Mouse (Mus musculus) limb, embryonic 12.5 days (tissue): Measurements from ENCODE around the gene Bco2. TPM values are rescaled to one million over a fixed set of nuclear protein-coding genes. Genes with fewer than 3 reads are reported as not detected.

Experiments
- ATAC-seq: fragments of 200-750 bp; cut with Nextera tagmentation; 2 replicates; pipeline ENCODE4 v1.8.0; 2017; ENCODE audit warnings: low read depth, moderate TSS enrichment; ENCODE audit not compliant: insufficient number of reproducible peaks, insufficient read depth, low FRiP score, low TSS enrichment
- H3K27ac ChIP-seq: fragments of 300-500 bp; sonication (generic); 2 replicates; pipeline ENCODE4 v1.5.1; 2016; ENCODE audit warnings: mild to moderate bottlenecking, moderate library complexity
- H3K27me3 ChIP-seq: fragments of 300-500 bp; sonication (generic); 2 replicates; pipeline ENCODE4 v1.6.1; 2016; ENCODE audit warnings: mild to moderate bottlenecking, moderate library complexity
- H3K36me3 ChIP-seq: fragments of 300-500 bp; sonication (generic); 2 replicates; pipeline ENCODE4 v1.6.1; 2016; ENCODE audit warnings: mild to moderate bottlenecking, moderate library complexity
- H3K4me1 ChIP-seq: fragments of 300-500 bp; sonication (generic); replicated peaks from 2 replicates; pipeline ENCODE4 v1.6.1; 2016
- H3K4me2 ChIP-seq: fragments of 300-500 bp; sonication (generic); 2 replicates; pipeline ENCODE4 v1.6.1; 2016; ENCODE audit warnings: mild to moderate bottlenecking, moderate library complexity
- H3K4me3 ChIP-seq: fragments of 300-500 bp; sonication (generic); replicated peaks from 2 replicates; pipeline ENCODE4 v1.5.1; 2016; ENCODE audit warnings: mild to moderate bottlenecking
- H3K9ac ChIP-seq: fragments of 300-500 bp; sonication (generic); replicated peaks from 2 replicates; pipeline ENCODE4 v1.6.1; 2016; ENCODE audit warnings: mild to moderate bottlenecking, moderate library complexity
- H3K9me3 ChIP-seq: fragments of 300-500 bp; sonication (generic); 2 replicates; pipeline ENCODE4 v1.6.1; 2016; ENCODE audit warnings: mild to moderate bottlenecking, moderate library complexity
- WGBS: fragments of 180-500 bp; shearing (Covaris S2); methylation state at CpG from one replicate; pipeline ENCODE4 v1.1.7; 2016; 5-methylcytosine and 5-hydroxymethylcytosine counted together
- polyA plus RNA-seq: library from polyadenylated mRNA; unstranded; fragments of >200 nt; fragmentation: Nextera tagmentation; extraction: Ambion mirVana; gene quantifications from 2 replicates; pipeline ENCODE4 v1.2.1, GENCODE M21; 2016

The Bco2 gene
- polyA plus RNA-seq, 1 experiment from 2014 or later, result 0.63 TPM

GRCm38 (mm10) chr9:50561145-50561917 is 6.3 kb upstream of the Bco2 start, which contains the start of gene Tex12:
TSS of gene Tex12 (minus strand) at chr9:50561325.
- H3K4me1 ChIP-seq, result no peaks in the 10 kb centered on the region
- no peaks in the 10 kb centered on the region for H3K9me3 ChIP-seq
- ATAC-seq, result no peak
- no peak within 1 kb of the TSS for H3K9ac ChIP-seq
- no peak within 1 kb of the TSS for H3K4me3 ChIP-seq
- WGBS, result 84% methylated on average over 38 of the region's 38 CpGs
- no peaks in the 10 kb centered on the region for H3K36me3 ChIP-seq
- no peaks in the 10 kb centered on the region for H3K27me3 ChIP-seq
- no peak within 1 kb of the TSS for H3K4me2 ChIP-seq
- H3K27ac ChIP-seq, result no peak within 1 kb of the TSS

GRCm38 (mm10) chr9:50554241-50555093 is 514 bp downstream of the Bco2 start, which contains the start of gene Il18:
TSS of gene Il18 (plus strand) at chr9:50554827.
- ATAC-seq, result no peak
- no peaks in the 10 kb centered on the region for H3K36me3 ChIP-seq
- no peaks in the 10 kb centered on the region for H3K9me3 ChIP-seq
- no peaks in the 10 kb centered on the region for H3K27me3 ChIP-seq
- 32% methylated on average over 12 of the region's 12 CpGs for WGBS
- H3K4me3 ChIP-seq, result no peak within 1 kb of the TSS
- H3K4me1 ChIP-seq, result no peaks in the 10 kb centered on the region
- H3K4me2 ChIP-seq, result peak within 1 kb of the TSS; percentile 17
- 0 out of 2 replicates have a peak within 1 kb of the TSS, but pooled peaks have one; percentile 12 for H3K9ac ChIP-seq
- peak within 1 kb of the TSS; percentile 32; the same call in 1 of the 2 replicates for H3K27ac ChIP-seq

DNA sequence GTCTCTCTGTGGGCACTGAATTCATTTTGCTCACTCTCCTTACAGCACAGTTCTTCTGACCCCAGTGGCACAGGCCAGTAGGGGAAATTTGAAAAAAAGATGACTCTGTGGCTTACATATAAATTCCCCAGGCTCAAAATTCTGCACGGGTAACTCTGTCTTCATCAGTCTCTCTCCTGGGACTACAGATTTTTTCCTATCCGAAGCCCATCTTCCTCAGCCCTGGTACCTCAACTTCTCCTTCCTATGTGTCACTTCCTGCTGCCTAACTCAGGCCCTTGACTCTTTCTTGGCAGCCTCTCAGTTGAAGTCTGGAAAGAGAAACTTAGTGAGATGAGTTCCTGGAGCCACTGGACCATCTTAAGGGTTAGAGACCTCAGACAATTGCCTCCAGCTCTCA is 1.4 kb downstream of the Bco2 start:
- no peak overlapping the region for H3K4me3 ChIP-seq
- no peak overlapping the region for H3K9ac ChIP-seq
- no peak for ATAC-seq
- WGBS, result 90% methylated on average over 2 of the region's 2 CpGs
- H3K27me3 ChIP-seq, result no peaks in the 10 kb centered on the region
- no peak overlapping the region for H3K4me2 ChIP-seq
- no peaks in the 10 kb centered on the region for H3K36me3 ChIP-seq
- H3K27ac ChIP-seq, result no peak overlapping the region
- H3K9me3 ChIP-seq, result no peaks in the 10 kb centered on the region
- H3K4me1 ChIP-seq, result no peaks in the 10 kb centered on the region

DNA sequence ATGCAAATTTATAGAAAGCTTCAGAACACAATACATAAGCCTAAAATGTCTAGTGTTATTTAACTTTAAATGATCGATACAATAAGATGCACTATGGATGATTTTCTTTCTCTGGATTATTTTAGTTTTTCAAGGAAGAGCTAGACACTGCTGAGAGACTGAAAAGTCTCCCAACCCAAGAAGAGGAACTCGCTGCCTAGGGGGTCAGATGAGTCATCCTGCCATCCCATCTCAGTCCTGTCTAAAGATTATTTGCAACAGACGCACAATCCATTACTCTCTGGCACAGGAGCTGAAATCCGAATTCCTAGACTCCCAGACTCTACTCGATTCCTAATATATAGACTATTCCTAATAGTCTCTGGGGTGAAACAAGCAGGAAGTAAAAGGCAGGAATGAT is 2.8 kb downstream of the Bco2 start:
- no peak overlapping the region for H3K4me3 ChIP-seq
- no peaks in the 10 kb centered on the region for H3K9me3 ChIP-seq
- H3K36me3 ChIP-seq, result no peaks in the 10 kb centered on the region
- no peak overlapping the region for H3K4me2 ChIP-seq
- no peaks in the 10 kb centered on the region for H3K27me3 ChIP-seq
- no peak overlapping the region for H3K27ac ChIP-seq
- H3K9ac ChIP-seq, result no peak overlapping the region
- H3K4me1 ChIP-seq, result no peaks in the 10 kb centered on the region
- ATAC-seq, result no peak
- WGBS, result 75% methylated on average over 5 of the region's 5 CpGs

- no peak for ATAC-seq
- H3K36me3 ChIP-seq, result no peaks in the 10 kb centered on the region
- H3K4me1 ChIP-seq, result no peaks in the 10 kb centered on the region
- H3K4me3 ChIP-seq, result no peak overlapping the region
- H3K27ac ChIP-seq, result no peak overlapping the region
- no peak overlapping the region for H3K4me2 ChIP-seq
- H3K27me3 ChIP-seq, result no peaks in the 10 kb centered on the region
- 82% methylated on average over 4 of the region's 4 CpGs for WGBS
- no peaks in the 10 kb centered on the region for H3K9me3 ChIP-seq
- H3K9ac ChIP-seq, result no peak overlapping the region
These were observed 6.0 kb downstream of the Bco2 start for GRCm38 (mm10) chr9:50548936-50549335.

- H3K4me1 ChIP-seq, result no peaks in the 10 kb centered on the region
- no peak overlapping the region for H3K27ac ChIP-seq
- no peaks in the 10 kb centered on the region for H3K36me3 ChIP-seq
- no peaks in the 10 kb centered on the region for H3K27me3 ChIP-seq
- H3K9ac ChIP-seq, result no peak overlapping the region
- H3K4me2 ChIP-seq, result no peak overlapping the region
- no peak overlapping the region for H3K4me3 ChIP-seq
- WGBS, result 34% methylated on average over 5 of the region's 5 CpGs
- no peak for ATAC-seq
- no peaks in the 10 kb centered on the region for H3K9me3 ChIP-seq
These were observed 7.0 kb downstream of the Bco2 start for GRCm38 (mm10) chr9:50547859-50548478.

- 70% methylated on average over 9 of the region's 9 CpGs for WGBS
These were observed 12.6 kb downstream of the Bco2 start for GRCm38 (mm10) chr9:50542401-50542800.

GRCm38 (mm10) chr9:50540170-50540569 is 14.8 kb downstream of the Bco2 start:
- Histone ChIP-seq H3K27ac (no peak overlapping the region), H3K4me3 (no peak overlapping the region), H3K36me3 (no peaks in the 10 kb centered on the region), H3K9me3 (no peaks in the 10 kb centered on the region), H3K9ac (no peak overlapping the region), H3K4me1 (no peaks in the 10 kb centered on the region), H3K27me3 (no peaks in the 10 kb centered on the region), H3K4me2 (no peak overlapping the region)
- WGBS, result 66% methylated on average over 7 of the region's 7 CpGs
- no peak for ATAC-seq

More at GRCm38 (mm10) chr9:50542401-50542800, 12.6 kb downstream of the Bco2 start:
- H3K27me3 ChIP-seq, result no peaks in the 10 kb centered on the region
- H3K9me3 ChIP-seq, result no peaks in the 10 kb centered on the region
- H3K36me3 ChIP-seq, result no peaks in the 10 kb centered on the region
- H3K27ac ChIP-seq, result no peak overlapping the region
- H3K4me1 ChIP-seq, result no peaks in the 10 kb centered on the region
- no peak overlapping the region for H3K4me3 ChIP-seq
- H3K9ac ChIP-seq, result no peak overlapping the region
- no peak overlapping the region for H3K4me2 ChIP-seq
- ATAC-seq, result no peak

GRCm38 (mm10) chr9:50537295-50537694 is 17.7 kb downstream of the Bco2 start:
- H3K4me3 ChIP-seq, result no peak overlapping the region
- no peak overlapping the region for H3K27ac ChIP-seq
- WGBS, result 57% methylated on average over 4 of the region's 4 CpGs
- H3K4me2 ChIP-seq, result no peak overlapping the region
- no peak overlapping the region for H3K9ac ChIP-seq
- no peaks in the 10 kb centered on the region for H3K27me3 ChIP-seq
- no peak for ATAC-seq
- H3K36me3 ChIP-seq, result no peaks in the 10 kb centered on the region
- H3K4me1 ChIP-seq, result no peaks in the 10 kb centered on the region
- H3K9me3 ChIP-seq, result no peaks in the 10 kb centered on the region

DNA sequence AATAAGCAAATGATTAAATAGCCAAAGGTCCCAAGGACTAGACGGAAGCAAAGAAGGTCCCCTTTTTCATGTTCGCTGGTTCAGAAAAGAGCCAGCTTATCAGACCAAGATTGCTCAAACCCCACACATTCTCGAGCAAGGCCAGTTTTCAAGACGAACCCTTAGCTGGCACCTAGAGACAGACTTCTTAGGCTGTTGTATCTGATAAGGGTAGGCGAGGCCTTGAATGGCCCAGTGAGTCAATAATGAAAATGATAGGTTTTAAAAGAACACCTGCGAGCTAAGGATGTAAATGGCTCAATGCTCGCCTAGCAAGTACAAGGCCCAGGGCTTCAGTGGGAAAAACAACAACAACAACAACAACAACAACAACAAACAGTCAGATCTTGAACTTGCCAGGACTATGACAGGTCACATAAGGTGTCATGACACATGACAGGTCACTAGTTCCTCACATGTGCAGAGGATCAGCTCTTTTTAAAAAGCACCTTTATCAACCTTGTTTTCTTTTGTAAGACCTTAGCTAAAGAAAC is 18.3 kb downstream of the Bco2 start:
- 82% methylated on average over 7 of the region's 7 CpGs for WGBS
- Histone ChIP-seq H3K4me1 (no peaks in the 10 kb centered on the region), H3K36me3 (no peaks in the 10 kb centered on the region), H3K27ac (no peak overlapping the region), H3K9ac (no peak overlapping the region), H3K4me2 (no peak overlapping the region), H3K4me3 (no peak overlapping the region), H3K27me3 (no peaks in the 10 kb centered on the region), H3K9me3 (no peaks in the 10 kb centered on the region)
- ATAC-seq, result no peak

- no peak overlapping the region for H3K9ac ChIP-seq
- WGBS, result 85% methylated on average over 5 of the region's 5 CpGs
These were observed 19.1 kb downstream of the Bco2 start for GRCm38 (mm10) chr9:50535930-50536329.

More at GRCm38 (mm10) chr9:50535930-50536329, 19.1 kb downstream of the Bco2 start:
- Histone ChIP-seq H3K27me3 (no peaks in the 10 kb centered on the region), H3K4me2 (no peak overlapping the region), H3K9me3 (no peaks in the 10 kb centered on the region), H3K4me1 (no peaks in the 10 kb centered on the region), H3K4me3 (no peak overlapping the region), H3K36me3 (no peaks in the 10 kb centered on the region), H3K27ac (no peak overlapping the region)
- no peak for ATAC-seq
